Mouse (Mus musculus): ENCODE measurements around the gene Ahdc1.
"Not testable (repeated sequence)": the region's sequence is repeated elsewhere in the genome, so short reads cannot be mapped to it uniquely, and the experiment has no call there.

The Ahdc1 gene

DNA sequence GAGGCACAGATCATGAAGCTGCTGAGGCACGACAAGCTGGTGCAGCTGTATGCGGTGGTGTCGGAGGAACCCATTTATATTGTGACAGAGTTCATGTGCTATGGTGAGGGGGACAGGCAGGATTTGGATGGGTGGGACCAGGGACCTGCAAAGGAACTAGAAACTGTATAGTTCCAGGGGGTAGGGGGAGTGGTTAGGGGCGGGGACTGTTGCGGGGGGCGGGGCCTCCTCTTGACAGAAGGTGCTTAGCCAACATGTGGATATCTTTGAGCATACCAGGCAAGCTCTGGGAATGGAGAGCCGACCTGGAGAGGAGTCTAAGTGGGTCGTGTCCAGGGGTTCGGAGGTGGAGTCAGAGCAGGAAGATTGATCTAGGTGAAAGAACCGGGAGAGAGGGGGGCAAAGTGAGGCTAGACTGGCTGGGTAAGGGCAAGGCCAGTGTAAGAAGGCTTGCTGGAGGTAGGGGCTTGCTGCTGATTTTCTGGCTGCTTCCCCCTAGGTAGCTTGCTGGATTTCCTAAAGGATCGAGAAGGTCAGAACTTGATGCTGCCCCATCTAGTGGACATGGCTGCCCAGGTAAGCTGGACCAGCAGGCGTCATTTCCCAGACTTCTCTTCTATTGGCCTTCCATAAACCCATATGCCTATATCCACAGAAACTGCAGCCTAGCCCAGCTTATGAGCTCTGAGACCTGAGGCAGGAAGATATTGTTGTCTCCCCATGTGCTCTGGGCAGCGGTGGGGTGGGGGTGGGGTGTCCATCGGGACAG is 13.4 kb upstream of the Ahdc1 start:
- no peak for DNase-seq

DNA sequence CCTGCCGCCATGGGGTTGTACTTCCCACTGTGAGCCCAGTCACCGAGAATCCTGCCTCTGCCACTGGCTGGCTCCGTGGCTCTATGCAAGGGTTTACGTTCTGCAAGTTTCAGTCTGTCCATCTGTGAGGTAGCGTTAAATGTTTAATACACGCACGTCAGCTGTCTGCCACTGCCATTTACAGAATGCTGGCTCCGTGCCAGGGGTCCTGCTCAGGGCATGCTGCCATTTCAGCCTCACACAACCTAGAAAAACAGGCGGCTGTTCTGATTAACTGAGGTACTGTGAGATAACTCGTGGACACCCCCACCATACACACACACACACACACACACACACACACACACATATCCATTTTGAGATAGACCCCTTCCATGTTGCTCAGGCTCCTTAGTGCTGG is 8.2 kb upstream of the Ahdc1 start:
- peak; percentile 50 for DNase-seq

DNA sequence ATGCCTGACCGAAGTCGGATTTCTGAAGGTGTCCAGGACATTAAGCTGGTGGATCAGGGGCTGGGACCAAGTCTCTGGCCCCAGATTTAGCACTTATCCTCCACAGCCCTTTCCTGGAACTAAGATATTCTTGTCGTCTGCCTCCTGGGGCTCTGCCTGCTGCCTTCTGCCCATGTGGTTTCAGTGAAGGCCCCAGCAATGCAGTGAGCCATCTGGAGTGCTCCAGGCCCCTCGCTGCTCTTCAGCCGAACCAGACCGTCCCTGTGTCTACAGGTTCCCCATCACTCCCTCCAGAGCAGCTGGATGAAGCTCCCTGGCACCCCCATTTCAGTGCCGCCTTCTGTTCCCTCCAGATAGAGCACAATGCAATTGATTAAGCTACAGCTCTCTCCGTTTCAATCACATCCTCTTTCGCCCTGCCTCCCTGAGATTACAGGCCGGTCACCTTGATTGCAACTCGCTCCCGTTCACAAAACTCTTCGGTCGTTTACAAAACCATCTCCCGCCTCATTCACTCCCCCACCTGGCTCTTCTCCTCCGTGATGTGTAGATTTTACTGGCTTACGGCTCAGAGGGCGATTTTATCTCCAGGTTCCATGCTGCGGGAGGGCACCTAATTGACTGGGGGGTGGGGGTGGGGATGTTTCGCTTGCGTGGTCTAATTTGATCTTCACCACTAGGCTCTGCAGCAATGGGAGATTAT is 7.6 kb upstream of the Ahdc1 start:
- no peak for DNase-seq

DNA sequence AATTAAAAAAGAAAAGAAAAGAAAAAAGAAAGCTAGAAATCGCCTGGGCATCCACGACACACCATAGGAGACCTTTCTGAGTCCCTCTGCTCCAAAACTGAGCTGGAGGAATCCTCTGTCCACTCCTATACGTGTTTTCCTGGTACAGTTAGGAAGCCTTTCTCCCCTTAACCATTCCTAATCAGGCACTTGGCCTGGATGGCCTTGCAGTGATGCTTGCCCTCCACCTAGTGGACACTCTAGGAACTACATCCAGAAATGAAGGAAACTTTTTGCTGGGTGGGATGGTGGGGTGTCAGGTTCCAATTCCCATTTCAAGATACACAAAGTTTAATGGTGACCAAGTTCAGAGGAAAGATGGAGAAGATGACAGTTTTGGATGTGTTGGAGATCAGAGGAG is 5.8 kb upstream of the Ahdc1 start:
- DNase-seq, result peak; percentile 64

DNA sequence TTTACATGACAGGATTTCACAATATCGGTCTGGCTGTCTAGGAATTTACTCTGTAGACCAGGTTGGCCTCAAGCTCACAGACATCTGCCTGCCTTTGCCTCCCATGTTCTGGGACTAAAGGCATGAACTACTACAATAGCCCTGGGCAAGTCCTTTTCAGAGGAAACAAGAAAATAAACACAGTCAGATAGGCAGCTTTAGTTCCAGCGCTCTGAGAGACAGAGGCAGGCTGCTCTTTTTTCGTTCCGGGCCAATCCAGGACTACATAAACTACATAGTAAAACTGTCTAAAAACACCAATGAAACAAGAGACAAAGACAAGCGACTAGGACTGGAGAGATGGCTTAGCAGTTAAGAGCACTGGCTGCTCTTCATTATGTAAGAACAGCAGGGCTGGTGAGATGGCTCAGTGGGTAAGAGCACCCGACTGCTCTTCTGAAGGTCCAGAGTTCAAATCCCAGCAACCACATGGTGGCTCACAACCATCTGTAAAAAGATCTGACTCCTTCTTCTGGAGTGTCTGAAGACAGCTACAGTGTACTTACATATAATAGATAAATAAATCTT is 5.1 kb upstream of the Ahdc1 start:
- not testable (repeated sequence) for DNase-seq

DNA sequence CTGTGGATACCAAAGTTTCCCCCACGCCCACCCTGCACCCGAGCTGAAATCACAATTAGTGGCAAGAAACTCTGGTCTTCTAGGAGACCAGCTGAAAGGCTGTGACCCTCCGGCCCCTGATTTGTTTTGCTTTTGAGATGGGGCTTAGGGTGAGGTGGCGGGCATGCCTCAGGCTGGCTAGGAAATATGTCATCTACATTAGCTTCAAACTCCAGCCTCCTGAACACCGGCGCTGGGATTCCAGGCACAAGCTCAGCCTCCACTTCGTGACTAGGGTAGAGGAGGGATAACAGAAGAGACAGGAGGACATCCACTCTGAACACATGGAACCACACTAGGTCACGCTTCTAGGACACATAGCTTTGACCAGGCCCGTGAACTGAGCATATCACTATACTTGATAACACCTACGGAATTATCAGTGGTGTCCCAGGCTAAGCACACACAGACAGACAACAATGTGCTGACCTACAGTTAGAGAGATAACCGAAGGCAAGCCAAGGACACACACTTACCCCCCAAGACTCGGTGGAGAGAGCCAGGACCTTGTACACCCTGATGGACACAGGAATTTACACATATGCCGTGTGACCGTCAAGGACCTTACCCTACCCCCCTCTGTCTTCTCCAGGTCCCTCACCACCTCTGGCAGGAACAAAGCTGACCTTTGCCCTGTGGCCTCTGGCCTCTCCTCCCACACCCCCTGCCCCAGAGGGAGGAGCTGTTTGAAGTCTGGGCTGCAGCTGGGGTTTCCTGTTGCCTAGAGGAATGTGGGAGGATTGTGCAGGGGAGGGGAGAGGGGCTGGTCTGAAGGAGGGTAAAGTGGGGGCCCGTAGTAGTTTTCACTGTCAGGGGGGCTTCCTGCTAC is 3.3 kb upstream of the Ahdc1 start:
- no peak for DNase-seq

DNA sequence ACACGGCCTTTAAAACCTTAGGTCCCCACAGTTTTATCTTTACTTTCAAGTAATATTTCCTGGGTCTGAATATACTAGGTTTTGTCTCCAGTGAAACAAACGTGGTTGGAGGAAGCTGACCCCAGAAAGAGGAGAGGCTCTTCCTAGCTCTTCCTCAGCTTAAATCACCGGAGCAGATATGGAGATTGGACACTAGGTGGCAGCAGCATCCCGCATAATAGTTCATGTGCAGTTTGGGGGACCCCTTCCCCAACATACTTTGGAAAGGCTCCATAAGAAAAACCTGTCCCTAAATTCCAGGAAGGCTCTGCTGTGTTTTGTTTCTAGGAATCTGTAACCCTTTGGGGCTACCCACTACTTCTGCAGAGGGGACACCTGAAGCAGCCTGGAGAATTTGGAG is 1.9 kb upstream of the Ahdc1 start:
- DNase-seq, result peak; percentile 50

DNA sequence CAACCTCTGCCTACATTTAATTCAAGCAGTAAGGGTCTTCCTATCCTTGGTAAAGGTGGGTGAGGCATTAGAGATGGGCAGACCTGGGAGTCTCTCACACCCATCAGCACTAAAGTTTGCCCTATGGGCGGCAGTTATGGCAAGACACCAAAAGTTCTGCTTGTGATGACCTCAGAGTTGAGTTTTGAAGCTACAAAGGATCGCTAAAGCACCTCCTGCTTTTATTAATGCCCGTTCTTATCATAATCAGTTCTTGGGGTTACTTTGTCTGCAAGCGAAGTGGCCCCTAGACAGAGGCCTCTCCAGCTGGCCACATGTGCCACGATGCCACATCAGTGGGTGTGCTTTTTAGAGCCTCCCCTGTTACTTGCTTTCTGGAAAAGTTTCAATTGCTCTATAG is 1.4 kb upstream of the Ahdc1 start:
- no peak for DNase-seq

DNA sequence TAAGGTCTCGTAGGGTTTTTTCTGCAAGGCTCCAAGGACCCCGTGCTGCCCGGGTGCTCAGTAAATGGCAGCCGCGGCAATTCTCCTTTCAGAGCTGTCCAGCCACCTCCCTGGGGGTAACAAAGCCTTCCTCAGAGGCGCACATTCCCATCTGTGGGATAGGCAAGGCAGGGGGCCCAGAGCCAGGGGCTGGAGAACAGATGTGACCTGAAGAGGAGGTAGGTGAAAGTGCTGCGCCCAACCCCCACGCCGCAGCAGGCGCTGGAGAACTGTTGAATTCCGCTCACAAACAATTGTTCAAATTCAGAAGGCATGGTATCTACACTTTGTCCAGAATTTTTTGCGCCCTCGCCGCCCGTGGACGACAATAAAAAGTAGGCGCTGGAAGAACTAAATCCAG is 449 bp upstream of the Ahdc1 start:
- no peak for DNase-seq

DNA sequence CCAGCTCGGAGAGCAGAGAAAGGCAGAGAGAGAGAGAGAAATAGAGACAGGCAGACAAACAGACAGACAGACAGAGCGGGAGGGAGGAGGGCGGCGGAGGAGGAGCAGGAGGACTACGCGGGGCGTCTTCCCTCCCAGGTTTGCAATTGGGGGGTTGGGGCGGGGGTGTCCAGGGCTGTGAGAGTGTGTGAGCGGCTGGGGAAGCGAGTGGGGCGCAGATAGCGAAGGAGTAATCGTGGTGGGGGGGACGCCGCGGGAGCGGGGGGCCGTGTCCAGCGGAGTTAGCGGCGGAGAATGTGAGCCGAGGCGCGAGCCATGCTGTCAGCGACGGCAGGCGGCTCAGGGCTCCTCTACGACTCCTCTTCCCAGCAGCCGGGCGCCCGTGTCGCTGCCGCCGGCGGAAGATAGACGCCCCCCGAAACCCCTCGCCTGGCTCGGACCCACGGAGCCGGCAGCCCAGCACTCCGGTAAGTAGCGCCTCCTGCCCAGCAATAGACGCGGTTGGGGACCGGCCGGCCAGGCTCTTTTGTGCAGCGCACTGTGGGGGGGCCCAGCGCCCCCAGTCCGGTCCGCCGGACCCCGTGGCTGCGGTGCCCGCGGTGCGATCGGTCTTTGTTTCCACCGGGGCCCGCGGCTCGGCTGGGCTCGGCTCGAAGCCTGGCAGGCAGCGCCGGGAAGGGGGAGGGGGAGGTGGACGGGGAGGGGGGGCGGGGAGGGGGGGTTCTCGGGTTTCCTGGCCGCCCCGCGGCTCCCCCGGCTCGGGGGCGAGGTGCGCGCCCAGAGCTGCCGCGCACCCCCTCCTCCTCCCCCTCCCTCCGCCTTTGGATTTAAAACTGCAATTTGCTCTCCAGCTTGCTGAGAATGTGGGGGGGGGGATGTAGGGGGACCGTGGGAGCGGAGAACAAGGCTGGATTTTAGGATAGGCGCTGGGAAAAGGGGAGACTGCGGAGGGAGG is 1.0 kb downstream of the Ahdc1 start:
- DNase-seq, result peak; percentile 66

DNA sequence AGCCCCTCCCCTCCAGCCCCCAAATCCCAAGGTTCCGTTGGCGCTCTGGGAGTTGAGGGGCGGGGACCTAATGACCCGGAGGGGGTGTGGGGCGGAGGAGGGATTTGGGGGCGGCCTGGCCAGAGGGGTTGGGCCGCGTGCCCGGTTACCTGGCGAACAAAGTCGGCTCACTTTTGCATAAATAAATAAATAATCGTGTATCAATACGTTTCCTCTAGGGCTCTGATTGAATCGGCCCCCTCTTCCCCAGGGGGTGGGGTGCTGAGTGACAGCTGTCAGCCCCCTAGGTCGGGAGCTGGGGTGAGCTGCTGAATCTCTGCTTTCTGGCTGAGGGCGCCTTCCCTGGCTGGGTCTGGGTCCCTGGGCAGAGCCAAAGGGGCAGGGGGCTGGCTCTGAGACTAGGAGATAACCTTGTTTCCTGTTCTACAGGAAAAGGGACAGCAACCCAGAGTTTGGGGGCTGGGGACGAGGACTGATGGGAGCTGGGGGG is 1.8 kb downstream of the Ahdc1 start:
- DNase-seq, result peak; percentile 41

DNA sequence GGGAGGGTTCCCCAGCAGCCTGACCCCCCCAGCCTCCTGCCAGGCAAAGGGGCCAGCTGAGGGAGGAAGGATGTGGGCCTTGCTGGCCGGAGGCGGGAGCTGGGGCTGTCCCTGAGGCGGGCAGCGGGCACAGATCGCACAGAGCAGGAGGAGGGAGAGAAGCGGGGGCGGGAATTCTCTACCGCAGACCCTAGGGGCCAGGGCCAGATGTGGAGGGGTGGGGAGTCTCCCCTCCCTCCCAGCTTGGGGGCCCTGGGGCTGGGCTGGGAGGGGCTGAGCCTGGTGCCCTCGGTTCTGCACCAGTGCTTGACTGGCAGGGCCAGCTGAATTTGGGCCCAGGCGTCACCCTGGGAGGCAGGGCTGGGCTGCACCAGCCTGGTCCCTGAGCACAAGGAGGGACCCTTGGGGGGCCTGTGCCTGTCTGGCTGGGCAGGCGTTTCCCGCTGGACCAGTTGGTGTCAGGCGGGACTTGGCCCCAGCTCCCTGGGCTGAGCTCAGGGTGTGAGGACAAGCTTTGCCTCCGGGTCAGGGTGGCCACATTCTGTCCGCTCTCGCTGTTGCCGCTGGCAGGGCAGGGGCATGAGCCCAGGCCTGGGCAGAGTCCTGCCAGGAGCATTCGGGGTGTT is 2.3 kb downstream of the Ahdc1 start:
- peak; percentile 45 for DNase-seq

DNA sequence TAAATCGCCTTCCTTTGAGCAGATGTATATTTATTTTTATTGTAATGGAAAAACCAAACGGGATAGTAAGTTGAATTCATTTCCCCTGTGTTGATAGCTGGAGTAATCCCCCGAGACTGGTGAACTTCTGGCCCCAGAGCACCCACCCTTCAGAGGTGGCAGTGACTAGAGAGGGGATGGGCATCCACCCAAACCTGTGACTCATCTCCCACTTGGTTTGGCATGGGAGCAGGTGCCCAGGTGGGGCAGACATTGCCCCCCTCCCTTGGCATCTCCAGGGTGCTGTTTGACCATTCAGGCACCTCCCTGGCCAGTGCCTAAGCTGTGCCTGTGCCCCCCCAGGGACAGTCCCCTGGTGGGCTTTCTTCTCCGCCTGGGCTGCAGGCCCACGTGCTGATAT is 3.0 kb downstream of the Ahdc1 start:
- no peak for DNase-seq

DNA sequence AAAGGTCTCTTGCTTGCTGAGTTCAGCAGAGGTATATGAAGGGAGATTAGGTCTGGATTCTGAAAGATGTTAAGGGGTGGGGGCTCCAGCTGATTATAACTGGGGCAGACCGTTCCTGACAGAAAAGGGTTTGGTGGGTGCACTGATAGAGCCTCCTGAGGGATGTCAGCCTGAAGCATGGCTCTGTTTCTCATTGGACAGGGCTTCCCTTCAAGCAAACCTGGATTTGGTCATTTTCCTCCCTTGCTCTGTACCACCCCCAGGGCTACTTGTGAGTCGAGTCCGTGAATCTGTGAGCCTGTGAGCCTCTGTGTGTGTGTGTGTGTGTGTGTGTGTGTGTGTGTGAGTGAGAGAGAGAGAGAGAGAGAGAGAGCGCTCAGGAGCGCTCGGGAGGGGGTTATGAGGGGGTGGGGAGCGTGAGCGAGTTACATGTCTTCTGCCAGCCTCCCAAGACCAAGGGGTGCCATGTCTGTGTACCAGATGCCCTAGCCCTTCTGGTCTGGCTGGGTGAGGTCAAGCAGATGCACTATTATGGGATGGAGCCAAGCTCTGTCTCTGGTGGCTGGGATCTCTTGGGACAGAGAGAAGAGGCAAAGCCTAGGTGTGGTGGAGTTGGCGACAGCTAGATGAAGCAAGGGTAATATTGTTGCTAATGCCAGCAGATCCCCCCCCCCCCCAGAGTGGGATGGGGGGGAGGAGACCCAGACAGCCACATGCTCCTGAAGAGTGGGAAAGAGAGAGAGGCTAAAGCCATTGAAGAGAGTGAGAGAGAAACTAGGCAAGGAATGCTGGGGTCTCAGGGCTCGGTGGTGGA is 4.0 kb downstream of the Ahdc1 start:
- DNase-seq, result no peak

DNA sequence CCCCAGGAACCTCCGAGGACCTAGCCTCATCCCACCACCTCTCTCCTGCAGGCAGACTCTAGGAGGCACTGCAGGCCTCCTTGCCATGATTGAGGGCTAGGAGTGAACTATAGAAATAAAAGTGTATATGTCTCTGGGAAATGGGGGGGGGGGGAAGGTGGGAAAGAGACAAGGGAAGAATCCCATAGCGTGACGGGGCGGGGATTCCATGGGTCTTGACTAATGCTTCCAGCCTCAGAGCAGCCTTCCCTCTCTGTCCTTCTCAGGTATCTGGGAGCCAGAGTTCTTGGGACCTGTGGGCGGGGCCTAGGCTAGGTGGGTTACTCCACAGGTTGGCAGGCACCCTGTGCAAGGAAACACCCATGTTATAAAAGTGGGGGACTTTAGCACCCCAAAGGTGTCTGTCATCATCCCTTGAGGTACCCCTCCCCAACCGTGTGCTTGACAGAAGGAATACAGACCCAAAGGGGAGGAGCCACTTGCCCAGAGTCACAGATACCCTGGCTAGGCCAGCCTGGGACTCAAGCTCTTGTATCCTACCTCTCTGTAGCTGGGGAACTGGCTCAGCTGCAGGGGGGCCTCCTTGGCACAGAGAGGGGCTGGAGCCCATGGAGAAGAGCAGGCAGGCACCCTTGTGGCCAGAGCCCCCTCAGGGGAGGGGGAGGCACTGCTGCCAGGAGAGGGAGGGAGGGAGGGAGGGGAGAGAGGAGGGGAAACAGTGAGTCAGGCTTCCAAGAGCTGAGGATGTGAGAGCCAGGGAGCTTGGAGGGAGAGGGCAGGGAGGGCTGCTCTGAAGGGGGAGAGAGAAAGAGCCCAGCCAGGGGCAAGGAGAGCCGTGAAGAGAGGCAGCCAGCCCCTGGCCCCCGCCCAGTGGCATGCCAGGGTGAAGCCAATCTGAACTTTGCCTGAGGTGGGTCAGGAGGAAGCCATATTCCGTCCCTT is 4.9 kb downstream of the Ahdc1 start:
- no peak for DNase-seq

DNA sequence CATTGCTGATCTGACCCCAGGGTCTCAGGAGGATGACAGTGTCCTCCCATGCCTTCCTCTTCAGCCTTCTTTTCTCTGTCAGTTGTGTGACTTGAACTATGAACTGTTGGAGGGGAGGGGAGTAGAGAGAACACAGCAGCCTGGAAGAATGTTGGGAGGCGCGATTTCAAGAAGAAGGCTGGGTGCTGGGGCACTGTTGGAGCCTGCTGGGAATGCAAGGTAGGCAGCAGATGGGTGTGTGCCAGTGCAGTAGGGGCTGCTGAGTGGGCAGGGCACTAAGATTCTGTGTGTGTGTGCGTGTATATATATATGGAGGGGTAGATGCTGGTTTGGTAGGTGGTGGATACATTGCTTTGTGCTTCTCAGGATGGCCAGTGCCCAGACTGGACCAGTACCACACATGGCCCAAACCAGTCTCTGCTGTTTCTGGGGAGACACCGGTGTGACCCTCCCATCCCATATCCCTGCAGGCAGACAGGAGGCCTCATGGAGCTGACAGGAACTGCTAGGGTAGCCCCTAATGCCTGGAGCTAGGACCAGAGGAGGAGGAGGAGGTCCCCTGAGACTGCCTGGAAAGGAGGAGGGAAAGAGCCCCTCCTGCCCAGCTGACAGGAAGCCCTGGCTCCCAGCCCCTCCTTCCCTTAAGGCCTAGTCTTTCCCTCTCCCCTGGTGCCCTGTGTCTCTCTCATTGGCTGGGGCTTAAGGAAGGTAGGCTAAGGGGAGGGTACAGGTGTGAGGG is 5.8 kb downstream of the Ahdc1 start:
- no peak for DNase-seq

DNA sequence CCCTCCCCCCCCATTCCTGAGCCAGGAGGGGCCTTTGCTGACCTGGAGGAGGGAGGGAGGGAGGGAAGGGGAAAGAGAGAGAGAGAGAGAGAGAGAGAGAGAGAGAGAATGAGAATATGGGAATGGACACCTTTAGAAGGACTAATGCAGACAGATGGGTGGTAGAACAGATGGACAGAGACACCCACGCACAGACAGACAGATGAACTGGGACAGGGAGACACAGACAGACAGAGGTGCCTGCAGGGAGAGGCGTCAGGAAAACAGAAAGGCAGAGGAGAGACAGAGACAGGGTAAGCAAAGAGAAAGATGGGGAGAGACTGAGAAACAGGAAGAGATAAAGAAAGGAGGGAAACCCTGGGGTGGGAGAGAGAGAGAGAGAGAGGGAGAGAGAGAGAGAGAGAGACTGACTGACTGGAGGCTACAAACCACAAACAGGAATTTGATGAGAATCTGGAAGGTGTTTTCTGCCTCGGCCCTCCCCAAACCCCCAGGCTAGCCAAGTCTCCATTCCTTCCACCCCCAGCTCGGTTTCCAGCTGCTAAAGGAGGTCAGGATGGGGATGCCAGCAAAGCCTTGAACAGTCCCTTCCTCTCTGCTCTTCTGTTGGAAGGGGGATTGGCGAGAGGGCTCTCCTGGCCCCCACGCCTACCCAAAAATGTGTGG is 6.7 kb downstream of the Ahdc1 start:
- no peak for DNase-seq

DNA sequence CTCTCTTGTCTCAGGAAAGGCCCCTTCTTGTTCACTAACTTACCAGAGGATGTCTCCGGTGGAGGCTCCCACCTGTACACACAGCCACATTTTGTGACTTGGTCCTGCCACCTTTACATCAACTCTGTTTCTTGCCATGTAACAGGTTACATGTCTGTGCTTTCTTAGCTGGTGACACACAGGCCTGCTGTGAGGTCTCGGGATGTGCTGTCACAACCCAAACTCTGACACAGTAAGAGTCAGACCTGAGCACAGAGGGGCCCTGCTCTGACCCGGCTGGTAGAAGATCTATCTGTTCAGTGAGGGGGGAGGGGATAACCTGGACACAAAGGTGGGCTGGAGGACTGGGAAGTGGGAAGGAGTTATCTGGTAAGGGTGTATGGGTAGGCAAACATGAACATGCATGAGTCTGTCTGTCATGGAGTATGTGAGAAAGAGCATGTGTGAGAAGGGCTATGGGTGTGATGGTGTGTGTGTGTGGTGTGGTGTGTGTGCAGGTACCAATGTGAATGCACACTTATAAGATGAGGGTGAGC is 7.3 kb downstream of the Ahdc1 start:
- no peak for DNase-seq

Data from right cerebral cortex, postnatal 14 days (tissue).